23 mouse cellular contexts compared by ENCODE assay signal in genomic region chr3:58120051-58120450, GRCm38 (mm10).
"Had no signal": no experiment of that assay in that cellular context is flagged by ENCODE, and none has a peak within 500 bp of the region (broad histone marks: within the 10 kb centered on the region; RNA-seq: fewer than 3 reads in every experiment).

No protein-coding gene starts in this region.

- ATAC-seq: hindbrain, postnatal 0 days; intestine, embryonic 16.5 days had no signal

- H3K9ac ChIP-seq: heart, embryonic 12.5 days; hindbrain, embryonic 12.5 days; hindbrain, embryonic 15.5 days; limb, embryonic 12.5 days; liver, embryonic 13.5 days had no signal

- H3K36me3 ChIP-seq: heart, embryonic 10.5 days; heart, embryonic 12.5 days; hindbrain, embryonic 10.5 days; hindbrain, embryonic 12.5 days; hindbrain, embryonic 15.5 days; limb, embryonic 10.5 days; limb, embryonic 12.5 days; liver, embryonic 13.5 days had no signal

- H3K4me2 ChIP-seq: heart, embryonic 12.5 days; hindbrain, embryonic 12.5 days; hindbrain, embryonic 15.5 days; limb, embryonic 12.5 days; liver, embryonic 11.5 days; liver, embryonic 13.5 days had no signal

- H3K9me3 ChIP-seq: heart, embryonic 10.5 days; heart, embryonic 12.5 days; hindbrain, embryonic 10.5 days; hindbrain, embryonic 12.5 days; hindbrain, embryonic 15.5 days; limb, embryonic 10.5 days; limb, embryonic 12.5 days; liver, embryonic 13.5 days had no signal

- H3K4me3 ChIP-seq: heart, embryonic 10.5 days; heart, embryonic 12.5 days; hindbrain, embryonic 10.5 days; hindbrain, embryonic 12.5 days; hindbrain, embryonic 15.5 days; layer of hippocampus, adult 2 months; left cerebral cortex, adult 2 months; limb, embryonic 10.5 days; limb, embryonic 12.5 days; liver, embryonic 13.5 days had no signal

- H3K27me3 ChIP-seq: heart, embryonic 12.5 days; hindbrain, embryonic 12.5 days; hindbrain, embryonic 15.5 days; limb, embryonic 12.5 days; liver, embryonic 13.5 days had no signal

- DNase-seq: gastrocnemius, postnatal 14 days; heart, adult 18-20 months; heart, postnatal 10 days; heart, postnatal 4 days; kidney, adult 18-20 months; kidney, adult 8-10 months; kidney, postnatal 10 days; kidney, postnatal 25 days; kidney, postnatal 4 days; liver; liver, embryonic 13.5 days had no signal

- H3K27ac ChIP-seq: heart, embryonic 10.5 days; hindbrain, embryonic 10.5 days; hindbrain, embryonic 12.5 days; hindbrain, embryonic 15.5 days; hindbrain, postnatal 0 days; layer of hippocampus, adult 2 months; left cerebral cortex, adult 2 months; limb, embryonic 10.5 days; limb, embryonic 12.5 days; liver, embryonic 13.5 days had no signal

- H3K4me1 ChIP-seq: heart, embryonic 12.5 days; hindbrain, embryonic 12.5 days; limb, embryonic 10.5 days; limb, embryonic 12.5 days; liver, embryonic 13.5 days had no signal
